Mouse (Mus musculus): ENCODE measurements around the gene Chka.

DNA sequence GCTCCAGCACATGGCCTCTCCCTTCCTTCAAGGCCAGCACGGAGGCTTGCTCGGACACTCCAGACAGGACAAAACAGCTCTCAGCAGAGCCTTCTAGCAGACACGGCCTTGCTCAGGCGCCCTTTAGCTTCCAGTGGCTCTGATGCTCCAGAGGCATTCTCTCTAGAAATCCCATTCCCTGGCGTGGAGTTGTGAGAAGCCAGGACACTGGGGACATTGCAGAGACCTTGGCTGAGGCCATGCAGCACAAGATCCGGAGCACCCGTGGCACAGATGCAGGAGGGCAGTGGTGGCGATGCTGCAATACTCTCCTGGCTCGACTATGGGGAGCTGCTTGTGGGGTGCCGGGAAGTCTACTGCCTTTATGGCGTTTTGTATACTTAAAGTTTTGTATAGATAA is 65.2 kb downstream of the Chka start:
- no peak for TF ChIP-seq CTCF (IDR thresholded peaks at IDR 0.05; ENCODE audit: insufficient read depth, low read length)
- TF ChIP-seq POLR2A (IDR thresholded peaks at IDR 0.05; ENCODE audit: borderline replicate concordance, extremely low read depth, low read depth, low read length): no peak

Data from lung, adult 2 months (tissue).